Mouse (Mus musculus) macrophage (primary cell): ENCODE results near the gene Mta1. TPM values are rescaled to one million over a fixed set of nuclear protein-coding genes. Genes with fewer than 3 reads are reported as not detected.

Experiments
- H3K27ac ChIP-seq: fragments of 350-480 bp; formaldehyde crosslinking; 2 replicates; pipeline ENCODE4 v1.9.0; 2021
- H3K36me3 ChIP-seq: fragments of 350-480 bp; formaldehyde crosslinking; 2 replicates; pipeline ENCODE4 v1.9.0; 2021; ENCODE audit errors: inconsistent target
- H3K4me3 ChIP-seq: fragments of 350-480 bp; formaldehyde crosslinking; 2 replicates; pipeline ENCODE4 v1.9.0; 2021; ENCODE audit errors: inconsistent target
- H3K79me2 ChIP-seq: fragments of 350-480 bp; formaldehyde crosslinking; 2 replicates; pipeline ENCODE4 v1.9.0; 2021; ENCODE audit errors: inconsistent target
- WGBS: methylation state at CpG from one replicate; pipeline ENCODE4 v1.1.7; 2026; ENCODE audit warnings: inconsistent platforms; ENCODE audit not compliant: missing documents; 5-methylcytosine and 5-hydroxymethylcytosine counted together
- polyA plus RNA-seq: library from polyadenylated mRNA; stranded (reverse); fragments of 250-400 nt; gene quantifications from 3 replicates; pipeline ENCODE4 v1.2.4, GENCODE M21; 2018; ENCODE audit warnings: inconsistent platforms

Mta1 gene
- polyA plus RNA-seq, 1 experiment from 2014 or later, result 28.3 TPM

DNA sequence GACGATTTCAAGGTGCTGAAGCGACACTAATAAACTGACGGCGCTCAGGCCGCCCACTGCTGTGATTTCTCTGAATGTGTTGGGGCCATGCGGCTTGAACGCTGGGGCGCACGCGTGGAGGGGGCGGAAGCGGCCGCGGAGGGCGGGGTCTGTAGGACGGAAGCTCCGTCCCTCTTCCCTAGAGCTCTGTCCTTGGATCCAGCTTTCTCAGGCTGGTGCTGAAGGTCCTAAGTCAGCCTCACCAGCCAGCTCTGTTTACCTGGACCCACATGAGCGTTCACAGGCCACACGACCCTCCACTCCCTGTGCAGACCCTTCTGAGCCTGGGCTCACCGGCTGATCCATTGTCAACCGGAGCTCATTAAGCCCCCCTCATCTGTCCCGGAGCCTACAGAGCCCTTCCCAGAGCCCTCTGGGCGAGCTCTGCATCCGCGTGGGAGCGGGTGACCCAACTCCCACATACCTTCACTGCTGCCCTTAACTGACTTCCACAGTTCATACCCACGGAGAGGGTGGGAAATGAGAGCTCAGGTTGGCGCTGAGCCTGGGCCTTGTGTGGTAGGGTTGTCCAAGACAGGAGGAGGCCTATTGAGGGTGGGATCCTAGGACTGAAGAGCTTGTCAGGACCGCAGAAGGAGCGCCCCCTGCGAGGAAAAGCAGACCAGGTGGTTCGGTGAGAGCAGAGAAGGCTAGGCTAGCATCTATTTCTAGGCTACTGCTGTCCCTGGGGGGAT, 23.6 kb upstream of the Mta1 start, which contains the start of gene Tex22:
Gene Tex22 (plus strand): TSS at position 174 of the 734 bp plus-strand sequence.
- no peaks in the 10 kb centered on the region for H3K79me2 ChIP-seq
- H3K4me3 ChIP-seq, result peak within 1 kb of the TSS; percentile 50
- H3K36me3 ChIP-seq, result peaks cover 25% of the 10 kb centered on the region
- WGBS, result 2% methylated on average over 32 of the region's 32 CpGs
- H3K27ac ChIP-seq, result peak within 1 kb of the TSS; percentile 53

DNA sequence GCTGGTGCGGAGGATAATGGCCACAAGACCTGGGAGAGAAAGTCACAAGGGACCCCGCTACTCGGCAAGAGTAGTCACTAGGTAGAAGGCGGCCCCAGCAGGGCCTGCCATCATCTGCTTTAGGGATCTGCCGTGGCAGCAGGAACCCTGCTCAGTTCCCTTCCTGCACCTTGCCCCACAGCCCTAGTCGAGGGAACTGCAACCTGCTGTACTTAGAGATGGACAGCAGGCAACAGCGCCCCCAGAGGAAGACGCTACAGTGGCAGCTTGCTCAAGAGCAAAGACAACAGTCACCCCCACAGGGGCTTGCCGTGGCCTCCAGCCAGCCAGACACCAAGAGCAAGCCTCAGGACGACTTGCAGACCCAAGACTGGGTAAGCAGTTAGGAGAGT, 23.0 kb upstream of the Mta1 start:
- peak overlapping the region; percentile 50 for H3K4me3 ChIP-seq
- peaks cover 20% of the 10 kb centered on the region for H3K36me3 ChIP-seq
- no peaks in the 10 kb centered on the region for H3K79me2 ChIP-seq
- no peak overlapping the region for H3K27ac ChIP-seq
- WGBS, result 5% methylated on average over 10 of the region's 10 CpGs

DNA sequence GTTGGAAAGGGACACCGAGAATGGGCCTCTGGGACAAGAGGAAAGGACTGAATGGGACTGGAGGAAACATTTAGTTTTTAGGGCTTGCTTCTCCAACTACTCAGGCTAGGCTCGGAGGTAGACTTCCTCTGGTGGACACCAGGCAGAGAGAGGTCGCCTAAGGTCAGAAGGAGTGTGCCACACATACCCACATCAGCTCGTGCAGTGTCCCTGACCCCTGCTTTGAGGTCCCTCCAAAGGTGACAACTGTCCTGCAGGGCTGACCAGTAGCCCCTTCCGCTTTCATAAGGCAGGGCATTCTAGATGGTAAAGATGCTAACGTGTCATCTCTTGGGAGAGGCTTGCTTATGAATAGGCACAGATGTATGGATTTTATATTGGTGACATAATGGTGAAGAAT, 22.6 kb upstream of the Mta1 start:
- 60% methylated on average over 6 of the region's 6 CpGs for WGBS
- Histone ChIP-seq H3K36me3 (peaks cover 15% of the 10 kb centered on the region), H3K27ac (no peak overlapping the region), H3K4me3 (no peak overlapping the region), H3K79me2 (no peaks in the 10 kb centered on the region)

DNA sequence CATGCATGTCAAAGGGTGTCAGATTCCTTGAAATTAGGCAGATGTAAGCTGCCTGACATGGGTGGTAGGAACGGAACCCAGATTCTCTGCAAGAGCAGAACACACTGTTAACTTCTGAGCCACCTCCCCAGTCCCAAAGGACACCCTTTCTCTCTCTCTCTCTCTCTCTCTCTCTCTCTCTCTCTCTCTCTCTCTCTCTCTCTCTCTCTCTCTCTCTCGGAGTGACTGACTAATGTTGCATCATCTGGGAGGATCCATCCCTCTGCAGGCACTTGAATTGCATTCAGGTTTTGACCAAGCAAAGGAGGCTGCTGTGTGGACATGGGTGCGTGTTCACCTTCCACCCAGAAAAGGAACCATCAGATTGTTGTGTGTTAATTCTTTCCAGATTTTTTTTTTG, 10.8 kb upstream of the Mta1 start:
- Histone ChIP-seq H3K36me3 (no peaks in the 10 kb centered on the region), H3K79me2 (no peaks in the 10 kb centered on the region), H3K27ac (no peak overlapping the region), H3K4me3 (no peak overlapping the region)
- WGBS, result 85% methylated on average over 2 of the region's 3 CpGs

DNA sequence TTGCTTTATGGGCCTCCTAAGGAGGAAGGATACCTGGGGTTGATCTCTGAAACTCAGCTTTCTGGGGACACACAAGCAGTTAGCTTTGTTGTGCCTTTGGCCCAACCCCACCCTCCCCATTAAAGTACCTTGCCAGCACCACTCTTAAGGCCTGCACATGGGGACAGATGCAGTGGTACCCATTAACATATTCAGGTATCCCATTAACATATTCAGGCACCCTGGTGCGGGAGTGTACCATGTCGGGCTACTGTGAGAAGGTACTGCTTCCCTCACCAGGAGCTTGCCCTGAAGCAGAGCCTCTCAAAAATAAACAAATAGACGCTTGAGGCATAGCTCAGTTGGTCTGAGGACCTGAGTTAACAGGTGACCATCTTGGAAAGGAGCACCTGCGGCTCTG, 10.1 kb upstream of the Mta1 start:
- Histone ChIP-seq H3K36me3 (no peaks in the 10 kb centered on the region), H3K79me2 (no peaks in the 10 kb centered on the region), H3K27ac (no peak overlapping the region), H3K4me3 (no peak overlapping the region)
- WGBS, result 98% methylated on average over 4 of the region's 4 CpGs

DNA sequence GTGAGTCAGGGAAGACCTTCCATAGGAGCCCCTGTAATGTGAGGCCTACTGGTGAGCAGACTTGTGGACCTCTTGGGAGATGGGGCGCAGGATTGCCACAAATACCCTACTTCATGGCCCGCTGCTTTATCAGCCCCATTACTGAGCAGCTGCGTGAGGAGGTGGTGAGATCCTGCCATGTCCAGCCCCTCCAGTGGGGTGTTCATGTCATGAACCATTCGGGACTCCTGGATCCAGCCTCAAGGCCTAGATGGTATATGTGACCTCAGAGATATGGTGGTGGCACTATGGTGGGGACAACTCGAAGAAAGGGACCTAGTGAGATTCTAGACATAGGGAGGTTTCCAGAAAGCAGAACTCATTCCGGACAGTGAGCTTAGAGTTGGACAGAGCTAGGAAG, 9.0 kb upstream of the Mta1 start:
- WGBS, result 92% methylated on average over 6 of the region's 6 CpGs
- Histone ChIP-seq H3K4me3 (no peak overlapping the region), H3K27ac (no peak overlapping the region), H3K79me2 (no peaks in the 10 kb centered on the region), H3K36me3 (no peaks in the 10 kb centered on the region)

DNA sequence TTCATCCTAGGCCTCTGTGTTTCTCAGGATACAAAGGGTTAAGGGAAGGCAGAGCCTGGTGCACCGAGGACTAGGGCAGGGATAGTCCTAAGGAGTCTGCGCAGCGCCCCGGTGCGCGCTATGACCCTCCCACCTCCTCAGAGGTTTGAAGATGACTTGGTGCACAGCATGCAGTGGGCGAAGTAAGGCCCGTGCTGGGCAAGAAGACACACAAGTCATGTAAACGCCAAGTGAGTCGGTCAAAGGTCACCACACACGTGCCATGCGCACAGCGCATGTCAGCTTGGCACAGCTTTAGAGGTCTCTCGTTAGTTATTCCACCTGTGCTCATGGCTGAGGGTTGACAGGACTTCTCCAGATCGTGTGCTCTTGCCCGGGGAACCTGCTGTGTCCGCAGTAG, 8.0 kb upstream of the Mta1 start:
- H3K27ac ChIP-seq, result no peak overlapping the region
- 92% methylated on average over 15 of the region's 17 CpGs for WGBS
- no peaks in the 10 kb centered on the region for H3K36me3 ChIP-seq
- no peaks in the 10 kb centered on the region for H3K79me2 ChIP-seq
- no peak overlapping the region for H3K4me3 ChIP-seq

DNA sequence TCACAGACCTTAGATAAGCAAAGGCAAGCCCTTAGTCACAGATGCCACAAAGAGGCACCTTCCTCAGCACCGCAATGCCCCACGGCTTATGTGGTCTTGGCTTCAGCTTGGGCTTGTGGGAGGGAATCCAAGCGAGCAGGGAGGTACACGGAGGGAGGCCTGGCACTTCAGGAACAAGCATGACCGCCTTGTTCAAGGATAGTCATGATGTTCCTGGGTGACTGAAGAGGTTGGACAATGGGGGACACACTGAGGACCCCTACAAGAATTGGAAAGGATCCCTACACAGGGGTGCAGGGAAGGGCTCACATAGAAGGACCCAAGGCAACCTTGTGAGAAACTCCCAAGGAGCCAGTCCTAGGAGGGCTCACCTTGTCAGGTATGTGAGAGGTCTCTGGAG, 1.0 kb upstream of the Mta1 start:
- Histone ChIP-seq H3K4me3 (no peak overlapping the region), H3K36me3 (no peaks in the 10 kb centered on the region), H3K27ac (no peak overlapping the region), H3K79me2 (peaks cover 27% of the 10 kb centered on the region)
- 91% methylated on average over 5 of the region's 5 CpGs for WGBS

DNA sequence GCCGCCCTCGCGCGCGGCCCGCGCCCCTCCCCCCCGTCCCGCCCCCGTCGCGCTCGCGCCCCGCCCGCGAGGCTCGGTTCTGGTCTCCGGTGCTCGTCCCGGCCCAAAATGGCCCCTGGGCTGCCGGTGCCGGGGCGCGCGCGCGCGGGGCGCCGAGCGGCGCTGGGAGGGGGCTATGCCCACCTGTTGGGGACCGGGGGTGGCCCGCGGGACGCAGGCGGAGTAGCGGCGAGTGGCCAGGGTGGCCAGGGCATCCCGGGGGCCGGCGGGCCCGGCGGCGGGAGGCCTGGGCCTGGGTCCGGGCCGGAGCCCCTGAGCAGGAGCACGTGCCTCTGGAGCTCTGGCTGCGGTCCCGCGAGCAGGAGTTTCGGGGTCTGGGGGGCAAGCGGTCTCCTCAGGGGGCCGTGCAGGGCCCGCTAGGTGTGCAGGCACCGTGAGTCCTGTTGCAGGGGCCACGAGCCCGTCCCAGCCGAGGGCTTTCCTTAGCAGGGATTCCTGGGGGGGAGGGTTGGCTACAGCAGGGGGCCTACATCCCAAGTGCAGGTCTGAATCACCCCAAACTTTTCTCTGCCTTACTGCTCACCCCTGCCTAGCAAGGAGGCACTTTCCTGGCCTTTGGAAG, 563 bp downstream of the Mta1 start:
- H3K79me2 ChIP-seq, result peaks cover 40% of the 10 kb centered on the region
- no peak overlapping the region for H3K27ac ChIP-seq
- peak overlapping the region; percentile 29 for H3K4me3 ChIP-seq
- 2% methylated on average over 43 of the region's 60 CpGs for WGBS
- H3K36me3 ChIP-seq, result no peaks in the 10 kb centered on the region

DNA sequence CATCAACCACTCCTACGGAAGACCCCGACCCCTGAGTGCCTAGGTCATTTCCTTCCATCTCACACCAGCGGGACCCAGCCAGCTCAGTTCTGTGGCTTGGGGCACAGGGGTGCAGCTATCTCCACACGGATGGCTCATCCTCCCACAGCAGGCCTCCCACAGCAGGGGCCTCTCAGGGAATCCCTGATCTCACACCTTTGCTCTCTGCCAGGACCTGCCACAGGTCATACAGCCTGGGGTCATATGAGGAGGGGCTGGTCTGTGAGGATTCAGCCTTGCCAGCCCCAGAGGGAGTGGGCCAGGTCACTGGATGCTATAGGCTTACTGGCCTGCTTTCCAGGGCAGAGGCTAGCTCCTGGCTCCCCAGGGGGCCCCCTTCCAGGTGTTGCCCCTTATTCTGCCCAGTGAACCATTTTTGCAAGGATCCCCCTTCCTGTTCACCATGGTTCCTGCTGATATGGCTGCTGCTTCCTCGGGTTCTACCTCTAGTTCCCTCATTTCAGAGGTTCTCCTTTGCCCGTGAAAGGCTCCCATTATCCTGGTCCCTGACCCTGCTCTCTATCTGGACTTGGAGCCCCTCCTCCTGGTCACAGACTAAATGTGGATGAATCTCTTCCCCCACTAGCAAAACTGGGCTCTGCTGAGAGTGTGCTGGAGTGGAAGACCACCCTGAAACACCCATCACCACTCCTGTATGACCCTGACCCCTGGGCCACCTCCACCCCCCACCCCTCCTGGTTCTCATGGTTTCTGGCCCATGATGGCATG, 1.6 kb downstream of the Mta1 start:
- H3K27ac ChIP-seq, result no peak overlapping the region
- 28% methylated on average over 6 of the region's 6 CpGs for WGBS
- no peaks in the 10 kb centered on the region for H3K36me3 ChIP-seq
- no peak overlapping the region for H3K4me3 ChIP-seq
- peaks cover 50% of the 10 kb centered on the region for H3K79me2 ChIP-seq

DNA sequence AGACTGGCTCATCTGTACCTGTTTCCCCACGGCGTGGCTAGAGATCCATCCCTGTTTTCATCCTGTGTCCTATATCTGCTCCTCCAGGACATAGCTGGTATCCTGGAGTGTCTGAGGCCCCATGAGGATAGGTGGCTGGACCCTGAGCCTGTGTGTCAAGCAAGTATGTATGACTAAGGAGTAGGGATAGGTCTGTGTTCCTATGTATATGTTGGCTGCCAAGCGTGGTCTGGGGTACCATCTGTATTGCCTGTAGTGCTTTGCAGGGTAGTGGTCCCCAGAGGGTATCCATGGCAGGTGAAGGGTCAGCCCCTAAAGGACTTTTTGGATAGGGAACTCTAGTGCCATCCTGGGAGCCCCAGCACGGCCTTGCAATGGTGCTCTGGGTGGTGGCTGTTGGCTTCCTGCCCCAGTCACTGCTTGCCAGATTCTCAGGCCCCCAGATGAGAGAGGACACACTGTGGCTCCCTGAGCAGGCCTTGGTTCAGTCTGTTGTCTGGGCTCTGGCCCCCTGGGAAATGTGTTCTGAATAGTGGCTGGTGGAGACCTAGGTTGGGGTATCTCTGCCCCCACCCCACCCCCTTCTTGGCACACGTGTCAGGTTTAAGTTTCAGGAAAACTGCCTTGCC, 2.5 kb downstream of the Mta1 start:
- WGBS, result 83% methylated on average over 5 of the region's 5 CpGs
- no peak overlapping the region for H3K27ac ChIP-seq

DNA sequence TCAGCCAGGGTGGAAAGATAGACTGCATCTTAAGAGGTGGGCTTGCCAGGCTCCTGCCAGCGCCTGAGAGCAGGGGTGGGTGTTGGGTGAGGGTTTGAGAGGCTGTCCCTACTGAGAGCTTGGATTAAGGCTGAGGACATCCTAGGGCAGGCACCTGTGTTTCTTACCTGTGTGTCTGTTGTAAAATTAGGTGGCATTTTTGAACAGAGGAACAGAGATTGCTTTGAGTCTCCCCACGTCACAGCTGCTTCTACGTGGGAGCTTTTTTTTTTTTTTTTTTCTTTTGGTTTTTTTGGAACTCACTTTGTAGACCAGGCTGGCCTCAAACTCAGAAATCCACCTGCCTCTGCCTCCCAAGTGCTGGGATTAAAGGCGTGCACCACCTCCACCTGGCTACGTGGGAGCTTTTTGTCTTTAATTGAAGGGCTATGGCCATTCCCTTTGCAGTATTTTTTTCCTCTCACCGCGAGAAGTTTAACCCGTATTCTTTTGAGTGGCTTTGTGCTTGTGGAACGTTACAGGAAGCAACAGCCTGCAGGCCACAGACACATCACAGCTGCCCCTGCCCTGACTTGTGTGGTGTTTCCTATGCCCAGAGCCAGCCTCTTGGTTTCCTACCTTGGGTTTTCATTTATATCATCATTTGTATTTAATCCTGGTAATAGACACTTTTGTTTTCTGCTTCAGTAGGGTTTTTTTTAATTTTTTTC, 3.3 kb downstream of the Mta1 start:
- H3K36me3 ChIP-seq, result no peaks in the 10 kb centered on the region
- H3K79me2 ChIP-seq, result peaks cover 67% of the 10 kb centered on the region
- no peak overlapping the region for H3K4me3 ChIP-seq
- 60% methylated on average over 8 of the region's 9 CpGs for WGBS
- no peak overlapping the region for H3K27ac ChIP-seq

More for the DNA sequence above, 2.5 kb downstream of the Mta1 start:
- H3K79me2 ChIP-seq, result peaks cover 59% of the 10 kb centered on the region
- no peaks in the 10 kb centered on the region for H3K36me3 ChIP-seq
- no peak overlapping the region for H3K4me3 ChIP-seq

DNA sequence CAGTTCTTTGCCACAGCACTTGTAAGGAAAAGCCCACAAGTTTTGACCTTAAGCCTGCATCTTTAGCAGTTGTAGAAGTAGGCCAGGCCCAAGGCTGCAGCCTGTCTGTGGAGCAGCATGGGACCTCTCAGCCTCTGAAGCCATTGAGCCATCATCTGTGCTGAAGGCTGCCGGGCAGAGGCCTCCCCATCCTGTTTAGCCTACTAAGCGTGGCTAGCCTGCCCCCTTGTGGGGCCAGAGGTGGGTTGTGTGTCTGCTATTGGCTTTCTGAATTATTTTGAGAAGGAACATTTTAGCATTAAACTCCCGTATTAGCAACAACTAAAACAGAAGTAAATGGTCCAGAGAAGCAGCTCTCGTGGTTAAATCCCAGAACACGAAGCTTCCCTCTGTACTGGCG, 4.4 kb downstream of the Mta1 start:
- WGBS, result 36% methylated on average over 6 of the region's 6 CpGs
- no peaks in the 10 kb centered on the region for H3K36me3 ChIP-seq

DNA sequence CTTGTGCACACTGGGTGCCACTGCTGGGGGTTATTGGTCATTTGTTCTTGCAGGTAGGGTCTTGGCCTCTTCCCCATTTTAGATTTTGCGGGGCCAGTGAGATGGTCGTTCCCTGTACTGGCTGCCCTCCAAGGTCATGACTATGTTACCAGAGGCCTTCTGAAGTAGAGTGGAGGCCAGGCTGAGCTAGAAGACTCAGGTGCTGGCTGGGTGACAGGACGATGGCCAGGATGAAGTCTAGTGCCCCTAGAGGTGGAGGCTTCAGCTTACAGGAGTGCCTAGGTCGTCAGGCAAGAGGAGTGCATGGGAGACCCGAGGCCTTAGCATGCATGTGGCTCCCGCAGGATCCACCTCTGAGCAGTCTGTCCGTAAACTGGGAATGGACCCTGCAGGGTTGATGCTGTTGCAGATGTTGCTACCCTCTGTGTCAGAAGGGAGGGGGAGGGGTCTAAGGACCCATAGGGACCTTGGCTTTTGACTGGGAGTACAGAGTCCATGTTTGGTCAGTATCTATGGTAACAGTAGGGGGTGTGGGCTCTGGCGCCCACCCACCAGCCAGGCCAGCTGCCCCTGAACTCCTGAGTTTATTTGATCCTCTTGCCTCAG, 5.9 kb downstream of the Mta1 start:
- no peak overlapping the region for H3K4me3 ChIP-seq
- H3K79me2 ChIP-seq, result peaks cover 91% of the 10 kb centered on the region
- WGBS, result 80% methylated on average over 8 of the region's 8 CpGs
- H3K36me3 ChIP-seq, result no peaks in the 10 kb centered on the region
- no peak overlapping the region for H3K27ac ChIP-seq

More for the DNA sequence above, 4.4 kb downstream of the Mta1 start:
- H3K4me3 ChIP-seq, result no peak overlapping the region
- no peak overlapping the region for H3K27ac ChIP-seq
- H3K79me2 ChIP-seq, result peaks cover 78% of the 10 kb centered on the region
